In the genomic region with DNA sequence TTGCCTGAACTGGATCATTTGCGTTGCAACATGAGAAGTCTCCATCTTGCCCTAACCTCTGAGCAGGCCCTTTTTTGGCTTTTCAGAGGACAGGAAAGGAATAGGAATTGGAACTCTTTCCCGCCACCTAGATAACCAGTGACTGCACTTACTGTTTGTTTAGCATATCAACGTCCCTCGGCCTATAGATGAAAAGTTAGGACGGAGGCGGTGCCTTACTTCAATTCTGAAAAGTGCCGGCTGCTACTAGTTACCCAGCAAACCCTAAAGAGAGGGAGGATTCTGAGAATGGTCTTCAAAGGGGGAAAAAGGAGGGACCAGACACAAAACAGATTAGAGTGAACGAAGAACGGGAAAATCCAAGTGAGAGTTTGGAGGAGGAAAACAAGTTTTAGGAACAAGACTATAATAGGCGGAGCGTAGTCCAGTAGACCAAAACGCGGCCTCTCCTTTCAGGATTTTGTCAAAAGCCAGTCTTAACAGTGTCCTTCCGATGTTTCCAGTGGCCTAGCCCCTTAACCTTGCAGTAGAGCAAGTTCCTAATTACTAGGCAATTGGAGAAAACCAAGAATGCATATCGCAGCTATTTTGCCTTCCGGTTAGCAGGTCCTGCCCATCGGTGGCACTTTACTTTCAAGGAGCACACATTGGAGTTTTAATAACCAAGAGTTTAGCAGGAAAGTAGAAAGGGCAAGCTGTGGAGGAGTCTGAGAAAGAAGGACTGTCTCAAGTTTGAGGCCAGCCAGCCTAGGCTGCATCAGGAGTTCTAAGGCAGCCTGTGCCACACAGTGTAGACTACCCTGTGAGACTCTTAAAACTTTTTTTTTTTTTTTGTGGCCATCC, we compare ENCODE assay signal across 8 mouse cellular contexts. TPM values are rescaled to one million over a fixed set of nuclear protein-coding genes. Genes with fewer than 3 reads are reported as not detected.
DNase-seq lines count a peak whose midpoint lies in the region; ATAC-seq and TF ChIP-seq lines count a peak whose summit lies in the region.

No protein-coding gene starts in this region.

- H3K4me2 ChIP-seq in CH12.LX (ENCODE audit: insufficient read depth, low read depth, poor library complexity, severe bottlenecking), result peak overlapping the region; percentile 72
- peak overlapping the region; percentile 70 for H3K4me2 ChIP-seq in forebrain, embryonic 14.5 days (ENCODE audit: low read length)
- peak overlapping the region; percentile 90 for H3K4me2 ChIP-seq in liver, embryonic 14.5 days (ENCODE audit: low read depth)

- H3K27ac ChIP-seq in gastrocnemius, adult 2 months, result peak overlapping the region; percentile 95
- H3K27ac ChIP-seq in CH12.LX (ENCODE audit: insufficient read depth, low read depth), result no peak overlapping the region
- no peak overlapping the region for H3K27ac ChIP-seq in forebrain, embryonic 14.5 days (ENCODE audit: low read depth, low read length)
- peak overlapping the region; percentile 42; the same call in 1 of the 2 replicates for H3K27ac ChIP-seq in liver, embryonic 14.5 days

- DNase-seq in gastrocnemius, adult 2 months, result no peak
- no peak for DNase-seq in gastrocnemius, adult 18-20 months (ENCODE audit: low spot score)
- no peak for DNase-seq in CH12.LX (ENCODE audit: extremely low read depth)
- no peak for DNase-seq in forebrain, embryonic 14.5 days (ENCODE audit: low spot score)
- DNase-seq in liver, embryonic 14.5 days (ENCODE audit: low read depth in 3 of 3, low spot score in 3 of 3), result no peak
- DNase-seq in adrenal gland, postnatal 14 days, result no peak
- no peak for DNase-seq in urinary bladder, postnatal 10 days (ENCODE audit: low spot score)
- DNase-seq in cerebellum, adult 18-20 months, result no peak

- H3K9ac ChIP-seq in CH12.LX (ENCODE audit: insufficient read depth, low read depth), result peak overlapping the region; percentile 46; the same call in 1 of the 2 replicates
- H3K9ac ChIP-seq in forebrain, embryonic 14.5 days (ENCODE audit: low read length), result peak overlapping the region; percentile 61
- H3K9ac ChIP-seq in liver, embryonic 14.5 days (replicated peaks), result peak overlapping the region; percentile 9

- H3K4me3 ChIP-seq in gastrocnemius, adult 2 months, result peak overlapping the region; percentile 89
- peak overlapping the region; percentile 40 to 71 (median 57) for H3K4me3 ChIP-seq in CH12.LX (replicated peaks in 1 of 3; ENCODE audit: low read depth in 2 of 3, low read length in 2 of 3, poor library complexity in 1 of 3)
- peak overlapping the region; percentile 78 for H3K4me3 ChIP-seq in forebrain, embryonic 14.5 days (ENCODE audit: low read depth, low read length)
- peak overlapping the region; percentile 48 to 66 for H3K4me3 ChIP-seq in liver, embryonic 14.5 days (ENCODE audit: insufficient read depth in 1 of 2, low read depth in 2 of 2, low read length in 2 of 2)

- no peak for TF ChIP-seq POLR2A in CH12.LX (IDR thresholded peaks at IDR 0.05; ENCODE audit: low read depth, low read length)

- H3K9me3 ChIP-seq in CH12.LX (replicated peaks; ENCODE audit: low read length), result no peaks in the 10 kb centered on the region
- H3K9me3 ChIP-seq in forebrain, embryonic 14.5 days (replicated peaks; ENCODE audit: control insufficient read depth, low read length), result no peaks in the 10 kb centered on the region
- H3K9me3 ChIP-seq in liver, embryonic 14.5 days (ENCODE audit: control insufficient read depth, low read length), result no peaks in the 10 kb centered on the region

- no peak for TF ChIP-seq EP300 in CH12.LX (IDR thresholded peaks at IDR 0.05; ENCODE audit: low read length)
- no peak for TF ChIP-seq EP300 in liver, embryonic 14.5 days (IDR thresholded peaks at IDR 0.05; ENCODE audit: low read depth)

- H3K27me3 ChIP-seq in CH12.LX (replicated peaks), result no peaks in the 10 kb centered on the region
- H3K27me3 ChIP-seq in forebrain, embryonic 14.5 days (replicated peaks; ENCODE audit: control insufficient read depth, insufficient read depth, low read length), result no peaks in the 10 kb centered on the region
- peaks cover 6% of the 10 kb centered on the region for H3K27me3 ChIP-seq in liver, embryonic 14.5 days (ENCODE audit: control insufficient read depth, insufficient read depth, low read length)

- 21% methylated on average over 17 of the region's 17 CpGs for WGBS in forebrain, embryonic 14.5 days
- WGBS in liver, embryonic 14.5 days (ENCODE audit: insufficient replicate concordance), result 39% methylated on average over 17 of the region's 17 CpGs

- H3K36me3 ChIP-seq in CH12.LX (replicated peaks in 1 of 2; ENCODE audit: control insufficient read depth in 1 of 2, insufficient read depth in 1 of 2, low read length in 1 of 2), result no peaks in the 10 kb centered on the region
- H3K36me3 ChIP-seq in forebrain, embryonic 14.5 days (ENCODE audit: control insufficient read depth, insufficient read depth, low read length), result no peaks in the 10 kb centered on the region
- no peaks in the 10 kb centered on the region for H3K36me3 ChIP-seq in liver, embryonic 14.5 days (replicated peaks; ENCODE audit: control insufficient read depth, insufficient read depth, low read depth)

- TF ChIP-seq CTCF in gastrocnemius, adult 2 months (IDR thresholded peaks at IDR 0.05), result no peak
- no peak for TF ChIP-seq CTCF in CH12.LX (conservative IDR thresholded peaks at IDR 0.05 in 1 of 2, IDR thresholded peaks at IDR 0.05 in 1 of 2; ENCODE audit: low read depth in 2 of 2, low read length in 2 of 2)
- TF ChIP-seq CTCF in liver, embryonic 14.5 days (IDR thresholded peaks at IDR 0.05; ENCODE audit: low read depth), result no peak

- peaks cover 0 to 10% of the 10 kb centered on the region in 2 experiments; a peak in 2 of 4 replicates for H3K4me1 ChIP-seq in CH12.LX (ENCODE audit: control insufficient read depth in 1 of 2, insufficient read depth in 2 of 2)
- H3K4me1 ChIP-seq in forebrain, embryonic 14.5 days (ENCODE audit: control insufficient read depth, insufficient read depth, low read length), result peaks cover 4% of the 10 kb centered on the region; the same call in 1 of the 2 replicates
- H3K4me1 ChIP-seq in liver, embryonic 14.5 days (replicated peaks; ENCODE audit: control insufficient read depth in 2 of 2, insufficient read depth in 2 of 2, low read length in 1 of 2), result peaks cover 7 to 36% of the 10 kb centered on the region in 2 experiments

- dilution Hi-C loops in CH12.LX (cut with MboI; ENCODE audit: extremely low pct_ligation_motif_present, extremely low pct_unique_long_range_greater_than_20kb, low sequenced_read_pairs), result no loop called here

- intact Hi-C loops in gastrocnemius, adult 2 months (cut with DNase I), result loop anchor here (2.0 kb wide), 1 partner anchor 14 kb away; no protein-coding TSS in a partner anchor

- in situ Hi-C loops in CH12.LX (cut with MboI; ENCODE audit: low pct_ligation_motif_present, low pct_unique_long_range_greater_than_20kb, low sequenced_read_pairs), result loop anchor here (25.0 kb wide), 1 partner anchor 352 kb away; no protein-coding TSS in a partner anchor

- TF ChIP-seq RAD21 in CH12.LX (IDR thresholded peaks at IDR 0.05; ENCODE audit: low read depth, low read length), result no peak

- ATAC-seq in forebrain, embryonic 14.5 days, result no peak
- ATAC-seq in liver, embryonic 14.5 days (ENCODE audit: insufficient read depth), result peak; percentile 13; the same call in 1 of the 2 replicates

- H3K79me2 ChIP-seq in CH12.LX (replicated peaks; ENCODE audit: control insufficient read depth, extremely low read depth, insufficient read depth, poor library complexity, severe bottlenecking), result no peaks in the 10 kb centered on the region

TF ChIP-seq in CH12.LX, 34 proteins besides CTCF, POLR2A, EP300 and RAD21:
- TF ChIP-seq TCF12 (IDR thresholded peaks at IDR 0.05; ENCODE audit: low read depth, low read length) (no peak), TBP (conservative IDR thresholded peaks at IDR 0.05; ENCODE audit: low read depth, low read length) (no peak), BHLHE40 (IDR thresholded peaks at IDR 0.05; ENCODE audit: low read depth, low read length) (no peak), CHD1 (IDR thresholded peaks at IDR 0.05; ENCODE audit: low read depth, low read length) (no peak), ZKSCAN1 (IDR thresholded peaks at IDR 0.05; ENCODE audit: borderline replicate concordance, low read depth, low read length) (no peak), MXI1 (IDR thresholded peaks at IDR 0.05; ENCODE audit: low read depth, low read length) (no peak), E2F4 (IDR thresholded peaks at IDR 0.05; ENCODE audit: insufficient replicate concordance, low read depth, low read length) (no peak), MAFK (IDR thresholded peaks at IDR 0.05; ENCODE audit: insufficient replicate concordance, low read length) (no peak), USF1 (IDR thresholded peaks at IDR 0.05; ENCODE audit: low read depth, low read length) (no peak), PAX5 (IDR thresholded peaks at IDR 0.05; ENCODE audit: low read length) (no peak), MAX (IDR thresholded peaks at IDR 0.05; ENCODE audit: low read length) (no peak), HCFC1 (IDR thresholded peaks at IDR 0.05; ENCODE audit: low read depth, low read length) (no peak), JUN (IDR thresholded peaks at IDR 0.05; ENCODE audit: insufficient read depth, low read depth, low read length) (no peak), NELFE (IDR thresholded peaks at IDR 0.05; ENCODE audit: low read depth, low read length) (no peak), ZNF384 (IDR thresholded peaks at IDR 0.05; ENCODE audit: low read depth, low read length) (no peak)
TF ChIP-seq in CH12.LX: peak in this region for 0.

RNA-seq across cellular contexts. Expression of a gene that starts 0.9 kb away (rescaled TPM):
- 1 to 10 TPM; 7.0 to 8.7 TPM for total RNA-seq in gastrocnemius, adult 2 months (2021)
- total RNA-seq in gastrocnemius, adult 18-20 months (2021), result 1 to 10 TPM; 4.8 to 5.3 TPM
- total RNA-seq in CH12.LX (2012; rRNA removed) (5.0 and 6.5 TPM in 2 replicates), CH12.LX (2014; rRNA removed) (2.0 and 2.8 TPM in 2 replicates)
- polyA plus RNA-seq in CH12.LX (2012; ENCODE audit: insufficient read length, low read depth), result 6.2 and 6.7 TPM in 2 replicates
- 159 and 160 TPM in 2 replicates for polyA plus RNA-seq in forebrain, embryonic 14.5 days (2014; fragmentation: Nextera tagmentation; extraction: Ambion mirVana)
- 18.1 and 19.4 TPM in 2 replicates for polyA plus RNA-seq in liver, embryonic 14.5 days (2012; rRNA removed)
- polyA plus RNA-seq in liver, embryonic 14.5 days (2014; fragmentation: Nextera tagmentation; extraction: Ambion mirVana), result 24.6 and 25.1 TPM in 2 replicates
- 39.1 and 40.4 TPM in 2 replicates for total RNA-seq in adrenal gland, postnatal 14 days (2021)

Comparison
In these comparisons a context has a peak if more than half of its experiments do, and no peak if none do; other contexts are left out.
1. H3K27ac ChIP-seq: peak in gastrocnemius, adult 2 months (single experiment) and liver, embryonic 14.5 days (single experiment); none in CH12.LX (single experiment) and forebrain, embryonic 14.5 days (single experiment).
2. H3K9ac ChIP-seq: peak in every context shown above with its lines; median percentile 61 in forebrain, embryonic 14.5 days; 46 in CH12.LX; 9 in liver, embryonic 14.5 days.
3. Peak in every context shown above with its lines, with median percentiles within 50 percentile points of each other: H3K4me3 ChIP-seq and H3K4me2 ChIP-seq.